Mouse (Mus musculus) embryonic facial prominence, embryonic 10.5 days (tissue): ENCODE measurements around the gene Rpl6. TPM values are rescaled to one million over a fixed set of nuclear protein-coding genes. Genes with fewer than 3 reads are reported as not detected.

Experiments used
- DNase-seq: peaks from one replicate; pipeline ENCODE4 v3.0.0-alpha.2; 2017; ENCODE audit warnings: low spot score
- H3K27ac ChIP-seq: fragments of 300-500 bp; sonication (generic); replicated peaks from 2 replicates; pipeline ENCODE4 v1.5.1; 2016; ENCODE audit warnings: mild to moderate bottlenecking
- H3K27me3 ChIP-seq: fragments of 300-500 bp; sonication (generic); replicated peaks from 2 replicates; pipeline ENCODE4 v1.6.1; 2016; ENCODE audit warnings: low read depth, mild to moderate bottlenecking; ENCODE audit not compliant: poor library complexity, severe bottlenecking
- H3K36me3 ChIP-seq: fragments of 300-500 bp; sonication (generic); replicated peaks from 2 replicates; pipeline ENCODE4 v1.6.1; 2016; ENCODE audit warnings: mild to moderate bottlenecking, moderate library complexity
- H3K4me1 ChIP-seq: fragments of 300-500 bp; sonication (generic); 2 replicates; pipeline ENCODE4 v1.6.1; 2016
- H3K4me3 ChIP-seq: fragments of 300-500 bp; sonication (generic); 2 replicates; pipeline ENCODE4 v1.5.1; 2016; ENCODE audit warnings: mild to moderate bottlenecking, moderate library complexity
- H3K9me3 ChIP-seq: fragments of 300-500 bp; sonication (generic); 2 replicates; pipeline ENCODE4 v1.6.1; 2016; ENCODE audit warnings: mild to moderate bottlenecking
- WGBS: fragments of 180-500 bp; shearing (Covaris S2); methylation state at CpG from one replicate; pipeline ENCODE4 v1.1.7; 2016; 5-methylcytosine and 5-hydroxymethylcytosine counted together
- polyA plus RNA-seq: library from polyadenylated mRNA; unstranded; fragments of >200 nt; fragmentation: Nextera tagmentation; extraction: Ambion mirVana; gene quantifications from 2 replicates; pipeline ENCODE4 v1.2.1, GENCODE M21; 2016

The Rpl6 gene
- 686 and 696 TPM in 2 replicates for polyA plus RNA-seq

DNA sequence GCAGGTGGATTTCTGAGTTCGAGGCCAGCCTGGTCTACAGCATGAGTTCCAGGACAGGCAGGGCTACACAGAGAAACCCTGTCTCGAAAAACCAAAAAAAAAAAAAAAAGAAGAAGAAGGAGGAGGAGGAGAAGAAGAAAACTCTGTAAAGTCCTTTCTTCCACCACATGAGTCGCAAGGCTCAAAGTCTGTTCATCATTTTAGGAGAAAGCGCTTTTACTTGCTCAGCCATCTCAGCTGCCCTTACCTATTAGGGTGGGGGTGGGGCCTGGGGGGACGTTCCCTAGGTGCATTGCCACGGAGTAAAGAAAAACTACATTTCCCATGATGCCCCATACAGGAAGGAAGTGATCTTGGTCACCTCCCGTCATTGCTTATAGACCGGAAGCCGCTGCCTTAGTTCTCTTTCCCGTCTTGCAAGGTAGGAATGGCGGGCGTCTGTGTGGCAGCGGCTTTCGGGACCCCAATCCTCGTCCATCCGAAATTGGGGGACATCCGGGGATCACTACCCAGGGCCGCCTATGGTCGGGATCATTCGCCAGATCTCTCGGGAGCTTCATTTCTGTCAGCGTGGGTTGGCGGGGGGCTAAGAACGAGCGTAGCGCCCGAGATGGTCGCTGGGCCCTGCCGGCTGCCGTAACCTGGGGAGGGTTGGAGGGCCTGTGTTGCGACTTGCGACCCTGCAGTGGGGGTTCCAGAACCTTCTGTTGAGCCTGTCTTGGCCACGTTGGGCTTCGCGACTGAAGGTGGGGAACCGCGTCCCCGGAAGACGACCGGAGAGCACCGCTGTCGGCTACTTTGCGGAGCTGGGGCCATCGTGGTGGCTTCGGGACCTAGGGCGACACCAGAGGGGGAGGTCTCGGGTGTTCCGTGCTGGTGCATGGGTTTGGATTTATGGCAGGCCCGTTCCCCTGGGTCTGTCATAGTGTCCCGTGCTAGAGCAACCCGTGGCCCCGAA, at the start of gene Rpl6:
Gene Rpl6 (plus strand): TSS at position 350 of the 958 bp plus-strand sequence.
- peak; percentile 85 for DNase-seq
- Histone ChIP-seq H3K27ac (peak within 1 kb of the TSS; percentile 97), H3K9me3 (no peaks in the 10 kb centered on the region), H3K27me3 (no peaks in the 10 kb centered on the region), H3K4me1 (peaks cover 27% of the 10 kb centered on the region), H3K36me3 (peaks cover 43% of the 10 kb centered on the region), H3K4me3 (peak within 1 kb of the TSS; percentile 95)
- WGBS = 2% methylated on average over 52 of the region's 52 CpGs

DNA sequence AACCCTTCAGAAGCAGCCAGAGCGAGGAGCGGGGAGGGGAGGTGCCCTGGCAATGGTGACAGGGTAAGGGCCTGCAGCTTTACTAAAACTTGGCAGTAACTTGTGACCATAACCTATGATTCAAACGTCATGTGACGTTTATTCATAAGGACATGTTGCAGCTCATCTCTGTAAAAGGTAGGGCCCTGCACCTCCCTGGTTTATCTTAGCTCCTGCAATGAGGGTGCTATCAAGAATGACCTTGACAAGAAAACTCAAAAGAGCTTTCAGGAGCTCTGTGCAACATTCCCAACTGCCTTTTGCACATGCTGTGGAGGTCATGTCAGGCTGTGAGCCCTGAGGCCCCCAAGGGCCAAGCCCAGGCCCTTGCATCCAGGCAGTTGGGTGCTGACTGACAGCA, 48.2 kb upstream of the Rpl6 start:
- no peak overlapping the region for H3K27ac ChIP-seq
- peaks cover 99% of the 10 kb centered on the region for H3K36me3 ChIP-seq
- WGBS = 92% methylated on average over 4 of the region's 4 CpGs
- H3K4me3 ChIP-seq = no peak overlapping the region
- H3K9me3 ChIP-seq = no peaks in the 10 kb centered on the region
- H3K4me1 ChIP-seq = no peaks in the 10 kb centered on the region
- DNase-seq = no peak
- H3K27me3 ChIP-seq = no peaks in the 10 kb centered on the region

GRCm38 (mm10) chr5:121157017-121157416, 47.3 kb upstream of the Rpl6 start:
- DNase-seq = no peak
- no peaks in the 10 kb centered on the region for H3K27me3 ChIP-seq
- H3K4me1 ChIP-seq = no peaks in the 10 kb centered on the region
- H3K9me3 ChIP-seq = no peaks in the 10 kb centered on the region
- 78% methylated on average over 2 of the region's 2 CpGs for WGBS
- no peak overlapping the region for H3K4me3 ChIP-seq
- no peak overlapping the region for H3K27ac ChIP-seq
- H3K36me3 ChIP-seq = peaks cover 99% of the 10 kb centered on the region

DNA sequence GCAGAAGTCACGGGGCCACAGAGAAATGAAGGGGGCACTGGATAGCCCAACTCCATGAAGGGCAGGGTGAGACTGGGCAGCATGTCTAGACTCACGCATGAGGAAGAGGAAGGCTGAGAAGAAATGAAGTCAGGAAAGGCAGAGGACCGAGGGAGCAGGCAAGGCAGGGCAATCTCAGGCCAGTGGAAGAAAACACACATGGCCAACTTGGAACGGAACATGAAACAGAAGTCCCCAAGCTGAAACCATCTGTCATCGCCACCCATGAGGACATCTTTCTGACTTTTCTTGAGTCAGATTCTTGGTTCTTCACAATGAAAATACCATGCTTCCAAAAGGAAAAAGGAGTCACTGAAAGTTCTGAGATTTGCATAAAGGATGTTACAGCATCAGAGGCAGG, 46.8 kb upstream of the Rpl6 start:
- Histone ChIP-seq H3K27ac (no peak overlapping the region), H3K9me3 (no peaks in the 10 kb centered on the region), H3K4me3 (no peak overlapping the region), H3K36me3 (peaks cover 99% of the 10 kb centered on the region), H3K27me3 (no peaks in the 10 kb centered on the region), H3K4me1 (no peaks in the 10 kb centered on the region)
- WGBS = 93% methylated on average over 5 of the region's 5 CpGs
- no peak for DNase-seq

- WGBS = 86% methylated on average over 7 of the region's 7 CpGs
- Histone ChIP-seq H3K4me3 (no peak overlapping the region), H3K36me3 (peaks cover 99% of the 10 kb centered on the region), H3K27ac (no peak overlapping the region), H3K4me1 (no peaks in the 10 kb centered on the region), H3K27me3 (no peaks in the 10 kb centered on the region), H3K9me3 (no peaks in the 10 kb centered on the region)
- no peak for DNase-seq
These were observed 45.3 kb upstream of the Rpl6 start for GRCm38 (mm10) chr5:121158966-121159365.

- Histone ChIP-seq H3K27ac (no peak overlapping the region), H3K36me3 (peaks cover 100% of the 10 kb centered on the region), H3K9me3 (no peaks in the 10 kb centered on the region), H3K4me1 (no peaks in the 10 kb centered on the region), H3K4me3 (no peak overlapping the region), H3K27me3 (no peaks in the 10 kb centered on the region)
- no peak for DNase-seq
- WGBS = 87% methylated on average over 5 of the region's 5 CpGs
These were observed 42.0 kb upstream of the Rpl6 start for GRCm38 (mm10) chr5:121162285-121162684.

- Histone ChIP-seq H3K27me3 (no peaks in the 10 kb centered on the region), H3K27ac (no peak overlapping the region), H3K9me3 (no peaks in the 10 kb centered on the region), H3K4me1 (no peaks in the 10 kb centered on the region), H3K4me3 (no peak overlapping the region), H3K36me3 (peaks cover 100% of the 10 kb centered on the region)
- no peak for DNase-seq
- WGBS = 86% methylated on average over 7 of the region's 7 CpGs
These were observed 41.4 kb upstream of the Rpl6 start for GRCm38 (mm10) chr5:121162923-121163322.

DNA sequence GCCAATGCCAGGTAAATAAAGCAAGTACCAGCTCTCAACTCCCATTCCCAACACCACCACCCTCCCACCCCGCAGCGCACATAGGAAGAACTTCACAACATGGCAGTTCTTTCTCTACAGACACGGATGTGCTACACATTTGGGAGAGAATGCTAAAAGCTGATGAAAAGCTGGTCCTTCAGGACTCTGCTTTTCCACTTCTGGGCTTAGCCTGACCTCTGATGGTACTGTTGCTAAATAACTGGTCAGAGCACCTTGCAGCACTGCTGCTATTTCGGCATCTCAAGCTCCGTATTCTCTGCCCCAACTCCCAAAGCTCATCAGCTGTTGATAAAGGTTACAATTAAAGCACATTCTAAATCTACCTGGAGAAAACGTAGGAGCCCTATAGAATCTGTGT, 37.4 kb upstream of the Rpl6 start:
- Histone ChIP-seq H3K27me3 (no peaks in the 10 kb centered on the region), H3K4me1 (no peaks in the 10 kb centered on the region), H3K9me3 (no peaks in the 10 kb centered on the region), H3K36me3 (peaks cover 98% of the 10 kb centered on the region), H3K4me3 (no peak overlapping the region), H3K27ac (no peak overlapping the region)
- WGBS = 94% methylated on average over 6 of the region's 6 CpGs
- DNase-seq = no peak

DNA sequence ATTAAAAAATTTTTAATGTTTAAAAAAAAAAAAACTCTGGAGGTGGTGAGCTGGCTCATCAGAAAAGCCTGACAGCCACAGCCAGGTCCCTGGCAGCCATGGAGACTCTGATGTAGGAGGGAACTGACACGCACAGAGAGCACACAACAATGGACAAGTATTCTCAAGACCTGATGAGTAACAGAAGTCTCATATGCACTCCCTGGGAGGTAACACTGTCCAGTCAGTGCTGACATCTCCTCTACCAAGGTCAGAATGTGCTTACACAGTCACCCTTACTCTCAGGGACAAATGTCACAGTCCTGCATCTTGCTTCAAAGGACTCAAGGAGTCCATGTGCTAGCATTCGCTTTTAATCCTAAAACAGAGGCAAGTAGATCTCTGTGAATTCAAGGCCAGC, 34.7 kb upstream of the Rpl6 start:
- H3K4me3 ChIP-seq = no peak overlapping the region
- H3K9me3 ChIP-seq = no peaks in the 10 kb centered on the region
- H3K27me3 ChIP-seq = no peaks in the 10 kb centered on the region
- WGBS = 90% methylated on average over 2 of the region's 2 CpGs
- no peak overlapping the region for H3K27ac ChIP-seq
- DNase-seq = no peak
- peaks cover 87% of the 10 kb centered on the region for H3K36me3 ChIP-seq
- no peaks in the 10 kb centered on the region for H3K4me1 ChIP-seq

DNA sequence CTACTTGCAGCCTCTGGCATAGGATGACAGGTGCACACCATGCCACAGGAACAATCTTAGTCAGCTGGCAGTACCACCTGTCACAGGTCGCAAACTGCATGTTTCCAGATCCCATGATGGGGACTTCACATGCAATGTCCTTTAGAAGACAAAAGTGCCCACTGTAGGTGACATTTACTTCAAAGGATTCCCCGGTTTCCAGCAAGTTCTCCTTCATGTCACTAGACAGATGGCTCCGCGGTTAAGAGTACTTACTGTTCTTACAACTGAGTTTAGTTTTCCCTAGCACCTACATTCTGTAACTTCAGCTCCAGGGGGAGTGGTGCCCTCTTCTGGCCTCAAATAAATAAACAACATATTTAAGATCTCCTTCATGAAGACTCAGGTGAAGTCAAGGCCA, 31.4 kb upstream of the Rpl6 start:
- DNase-seq = no peak
- H3K4me3 ChIP-seq = no peak overlapping the region
- peaks cover 70% of the 10 kb centered on the region for H3K36me3 ChIP-seq
- H3K27ac ChIP-seq = no peak overlapping the region
- 91% methylated on average over 4 of the region's 4 CpGs for WGBS
- no peaks in the 10 kb centered on the region for H3K9me3 ChIP-seq
- H3K4me1 ChIP-seq = no peaks in the 10 kb centered on the region
- no peaks in the 10 kb centered on the region for H3K27me3 ChIP-seq

DNA sequence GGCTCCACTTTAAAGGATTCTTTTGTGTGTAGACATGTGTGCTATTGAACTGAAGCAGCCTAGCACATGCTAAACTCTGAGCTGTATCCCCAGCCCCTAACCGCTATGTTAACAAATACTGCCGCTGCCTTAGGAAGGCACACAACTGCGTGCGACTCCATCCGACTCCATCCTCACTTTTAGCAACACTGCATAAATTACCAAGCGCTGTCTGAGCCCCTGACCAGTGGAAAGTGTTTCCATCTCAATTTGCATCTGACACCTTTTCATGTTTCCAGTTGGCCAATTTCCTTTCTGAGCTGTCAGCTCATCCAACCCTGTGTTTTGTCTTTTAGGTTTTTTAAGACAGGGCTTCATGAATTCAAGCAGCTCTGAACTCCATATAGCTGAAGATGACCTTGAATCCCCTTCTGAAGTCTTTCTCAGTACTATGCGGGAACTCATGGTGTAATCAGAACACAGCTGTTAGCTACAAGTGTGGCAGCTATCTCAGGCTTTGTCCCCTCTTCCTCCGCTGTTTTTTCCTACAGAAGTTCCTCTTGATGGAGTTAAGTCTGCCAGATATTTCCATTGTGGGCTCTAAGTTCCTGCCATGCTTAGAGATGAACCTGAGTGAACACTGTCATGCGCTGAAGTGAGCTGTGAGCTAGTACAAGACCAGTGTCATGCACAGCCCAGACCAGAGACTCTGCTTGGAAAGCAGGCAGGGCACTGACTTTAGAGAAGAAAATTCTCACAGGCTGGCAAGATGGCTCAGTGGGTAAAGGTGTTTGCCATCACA, 25.0 kb upstream of the Rpl6 start:
- Histone ChIP-seq H3K36me3 (peaks cover 21% of the 10 kb centered on the region), H3K9me3 (no peaks in the 10 kb centered on the region), H3K27ac (no peak overlapping the region), H3K27me3 (no peaks in the 10 kb centered on the region), H3K4me1 (peaks cover 18% of the 10 kb centered on the region), H3K4me3 (no peak overlapping the region)
- 89% methylated on average over 9 of the region's 9 CpGs for WGBS
- no peak for DNase-seq

GRCm38 (mm10) chr5:121183269-121183668, 21.0 kb upstream of the Rpl6 start:
- Histone ChIP-seq H3K27me3 (no peaks in the 10 kb centered on the region), H3K4me1 (peaks cover 57% of the 10 kb centered on the region), H3K36me3 (0 out of 2 replicates have a peak, but pooled peaks cover 2% of the 10 kb centered on the region), H3K9me3 (no peaks in the 10 kb centered on the region), H3K27ac (no peak overlapping the region), H3K4me3 (no peak overlapping the region)
- 86% methylated on average over 9 of the region's 9 CpGs for WGBS
- DNase-seq = no peak
